Mouse (Mus musculus) forebrain, postnatal 0 days (tissue): ENCODE data around the gene Pdcd11. TPM values are rescaled to one million over a fixed set of nuclear protein-coding genes. Genes with fewer than 3 reads are reported as not detected.

Experiments used
- ATAC-seq: fragments of 200-750 bp; cut with Nextera tagmentation; 2 replicates; pipeline ENCODE4 v1.8.0; 2017; ENCODE audit warnings: mild to moderate bottlenecking, moderate library complexity
- DNase-seq: peaks from one replicate; pipeline ENCODE4 v3.0.0-alpha.2; 2015
- H3K27ac ChIP-seq: fragments of 300-500 bp; sonication (generic); 2 replicates; pipeline ENCODE4 v1.5.1; 2014; ENCODE audit warnings: low read depth, mild to moderate bottlenecking, antibody characterized with exemption, low read length, moderate library complexity, mixed read lengths
- H3K27me3 ChIP-seq: fragments of 300-500 bp; sonication (generic); 2 replicates; pipeline ENCODE4 v1.6.1; 2014; ENCODE audit warnings: mild to moderate bottlenecking, low read length, mixed read lengths; ENCODE audit not compliant: insufficient read depth
- H3K36me3 ChIP-seq: fragments of 300-500 bp; sonication (generic); 2 replicates; pipeline ENCODE4 v1.6.1; 2014; ENCODE audit warnings: mild to moderate bottlenecking, moderate library complexity; ENCODE audit not compliant: insufficient read depth
- H3K4me1 ChIP-seq: fragments of 300-500 bp; sonication (generic); 2 replicates; pipeline ENCODE4 v1.6.1; 2014; ENCODE audit warnings: antibody characterized with exemption; ENCODE audit not compliant: insufficient read depth
- H3K4me2 ChIP-seq: fragments of 300-500 bp; sonication (generic); 2 replicates; pipeline ENCODE4 v1.6.1; 2014; ENCODE audit warnings: low read depth, mild to moderate bottlenecking, moderate library complexity
- H3K4me3 ChIP-seq: fragments of 300-500 bp; sonication (generic); 2 replicates; pipeline ENCODE4 v1.5.1; 2014; ENCODE audit warnings: low read depth, low read length, mixed read lengths
- H3K9ac ChIP-seq: fragments of 300-500 bp; sonication (generic); 2 replicates; pipeline ENCODE4 v1.6.1; 2014; ENCODE audit warnings: mild to moderate bottlenecking
- H3K9me3 ChIP-seq: fragments of 300-500 bp; sonication (generic); 2 replicates; pipeline ENCODE4 v1.6.1; 2016; ENCODE audit warnings: low read length
- CTCF ChIP-seq: sonication (generic); IDR thresholded peaks from 2 replicates; pipeline ENCODE4 v1.5.1; 2016; ENCODE audit warnings: antibody characterized with exemption, control low read depth, low read depth
- WGBS: fragments of 180-500 bp; shearing (Covaris S2); extraction: QIAGEN DNeasy Blood & Tissue Kit; methylation state at CpG from one replicate; pipeline ENCODE4 v1.1.7; 2014; 5-methylcytosine and 5-hydroxymethylcytosine counted together
- polyA plus RNA-seq: library from polyadenylated mRNA; unstranded; fragments of >200 nt; fragmentation: Nextera tagmentation; extraction: Ambion mirVana; gene quantifications from 2 replicates; pipeline ENCODE4 v1.2.1, GENCODE M21; 2015
- total RNA-seq: library from RNA; depleted of rRNA; stranded (reverse); fragments of >200 nt; gene quantifications from 2 replicates; pipeline ENCODE4 v1.2.3, GENCODE M21; 2014

The Pdcd11 gene
- total and polyA plus RNA-seq, 2 experiments from 2014 or later, result 3.8 to 17.2 TPM

GRCm38 (mm10) chr19:47050271-47051032, 40.1 kb upstream of the Pdcd11 start, which contains the start of gene Pcgf6:
Pcgf6 (minus strand) TSS chr19:47050906.
- DNase-seq (peak; percentile 91), ATAC-seq (peak; percentile 96)
- Histone ChIP-seq H3K4me3 (peak within 1 kb of the TSS; percentile 82), H3K9me3 (no peaks in the 10 kb centered on the region), H3K27me3 (no peaks in the 10 kb centered on the region), H3K4me2 (peak within 1 kb of the TSS; percentile 80), H3K27ac (peak within 1 kb of the TSS; percentile 94), H3K4me1 (peaks cover 10% of the 10 kb centered on the region), H3K36me3 (peaks cover 14% of the 10 kb centered on the region), H3K9ac (peak within 1 kb of the TSS; percentile 93)
- WGBS, result under 1% methylated on average over 73 of the region's 75 CpGs
- TF ChIP-seq CTCF, result peak; percentile 20; the same call in 1 of the 2 replicates

GRCm38 (mm10) chr19:47052927-47053326, 37.6 kb upstream of the Pdcd11 start:
- H3K36me3 ChIP-seq, result no peaks in the 10 kb centered on the region
- H3K4me2 ChIP-seq, result no peak overlapping the region
- TF ChIP-seq CTCF, result no peak
- no peak overlapping the region for H3K4me3 ChIP-seq
- H3K27me3 ChIP-seq, result no peaks in the 10 kb centered on the region
- H3K9me3 ChIP-seq, result no peaks in the 10 kb centered on the region
- peaks cover 10% of the 10 kb centered on the region for H3K4me1 ChIP-seq
- no peak overlapping the region for H3K9ac ChIP-seq
- no peak overlapping the region for H3K27ac ChIP-seq
- 83% methylated on average over 4 of the region's 4 CpGs for WGBS
- DNase-seq, result no peak
- no peak for ATAC-seq

- 92% methylated on average over 4 of the region's 4 CpGs for WGBS
- H3K27ac ChIP-seq, result no peak overlapping the region
- no peak overlapping the region for H3K4me2 ChIP-seq
Observed at GRCm38 (mm10) chr19:47053471-47053870, 37.1 kb upstream of the Pdcd11 start.

GRCm38 (mm10) chr19:47057684-47058083, 32.9 kb upstream of the Pdcd11 start:
- ATAC-seq, result no peak
- no peak overlapping the region for H3K9ac ChIP-seq
- no peak overlapping the region for H3K4me2 ChIP-seq
- no peak overlapping the region for H3K27ac ChIP-seq
- no peaks in the 10 kb centered on the region for H3K36me3 ChIP-seq
- H3K9me3 ChIP-seq, result no peaks in the 10 kb centered on the region
- no peaks in the 10 kb centered on the region for H3K27me3 ChIP-seq
- WGBS, result 60% methylated on average over 1 of the region's 1 CpGs
- no peak overlapping the region for H3K4me3 ChIP-seq
- TF ChIP-seq CTCF, result no peak
- H3K4me1 ChIP-seq, result no peaks in the 10 kb centered on the region
- DNase-seq, result no peak

More at GRCm38 (mm10) chr19:47053471-47053870, 37.1 kb upstream of the Pdcd11 start:
- no peak for DNase-seq
- H3K4me1 ChIP-seq, result peaks cover 10% of the 10 kb centered on the region; the same call in 1 of the 2 replicates
- no peak overlapping the region for H3K4me3 ChIP-seq
- ATAC-seq, result no peak
- no peak overlapping the region for H3K9ac ChIP-seq
- no peaks in the 10 kb centered on the region for H3K27me3 ChIP-seq
- no peaks in the 10 kb centered on the region for H3K9me3 ChIP-seq
- no peaks in the 10 kb centered on the region for H3K36me3 ChIP-seq
- no peak for TF ChIP-seq CTCF

- H3K27me3 ChIP-seq, result no peaks in the 10 kb centered on the region
- DNase-seq, result no peak
- no peaks in the 10 kb centered on the region for H3K9me3 ChIP-seq
- TF ChIP-seq CTCF, result 0 out of 2 replicates have a peak, but pooled peaks have one; percentile 25
- WGBS, result 94% methylated on average over 3 of the region's 3 CpGs
- no peak overlapping the region for H3K4me2 ChIP-seq
- no peak overlapping the region for H3K9ac ChIP-seq
- ATAC-seq, result no peak
- H3K27ac ChIP-seq, result no peak overlapping the region
- H3K4me1 ChIP-seq, result peaks cover 3% of the 10 kb centered on the region; the same call in 1 of the 2 replicates
- no peaks in the 10 kb centered on the region for H3K36me3 ChIP-seq
- H3K4me3 ChIP-seq, result no peak overlapping the region
Observed at GRCm38 (mm10) chr19:47065860-47066259, 24.7 kb upstream of the Pdcd11 start.

- peak; percentile 81 for ATAC-seq
- WGBS, result 10% methylated on average over 49 of the region's 49 CpGs
- Histone ChIP-seq H3K9me3 (no peaks in the 10 kb centered on the region), H3K27me3 (no peaks in the 10 kb centered on the region), H3K4me1 (peaks cover 3% of the 10 kb centered on the region; the same call in 1 of the 2 replicates), H3K9ac (peak within 1 kb of the TSS; percentile 78), H3K27ac (peak within 1 kb of the TSS; percentile 92), H3K4me2 (peak within 1 kb of the TSS; percentile 59), H3K4me3 (peak within 1 kb of the TSS; percentile 92), H3K36me3 (peaks cover 12% of the 10 kb centered on the region; the same call in 1 of the 2 replicates)
- DNase-seq, result peak; percentile 98
- peak; percentile 41 for TF ChIP-seq CTCF
Observed at GRCm38 (mm10) chr19:47067096-47067882, 23.3 kb upstream of the Pdcd11 start, which contains the start of gene Taf5. Taf5 (plus strand) TSS chr19:47067746.
